Mouse (Mus musculus) heart, embryonic 11.5 days (tissue): ENCODE measurements at regions not wholly inside any gene's neighbourhood (a gene's known extent, or its start where the extent isn't known, plus 50 kb on each side); places are given as distances from the start of the nearest gene placed in this dataset.

ENCODE experiments used
- ATAC-seq: fragments of 200-750 bp; cut with Nextera tagmentation; replicated peaks from 2 replicates; pipeline ENCODE4 v1.8.0; 2017; ENCODE audit warnings: moderate library complexity; ENCODE audit not compliant: insufficient number of reproducible peaks, low FRiP score, low TSS enrichment
- H3K27ac ChIP-seq: fragments of 300-500 bp; sonication (generic); 2 replicates; pipeline ENCODE4 v1.5.1; 2014; ENCODE audit warnings: mild to moderate bottlenecking, low read depth, low read length
- H3K27me3 ChIP-seq: fragments of 300-500 bp; sonication (generic); 2 replicates; pipeline ENCODE4 v1.6.1; 2014; ENCODE audit warnings: mild to moderate bottlenecking, low read length, mixed read lengths; ENCODE audit not compliant: control insufficient read depth, insufficient read depth
- H3K36me3 ChIP-seq: fragments of 300-500 bp; sonication (generic); 2 replicates; pipeline ENCODE4 v1.6.1; 2014; ENCODE audit warnings: mild to moderate bottlenecking, low read length, moderate library complexity, mixed read lengths; ENCODE audit not compliant: control insufficient read depth, insufficient read depth
- H3K4me1 ChIP-seq: fragments of 300-500 bp; sonication (generic); 2 replicates; pipeline ENCODE4 v1.6.1; 2014; ENCODE audit warnings: low read length; ENCODE audit not compliant: control insufficient read depth, insufficient read depth
- H3K4me2 ChIP-seq: fragments of 300-500 bp; sonication (generic); 2 replicates; pipeline ENCODE4 v1.6.1; 2014; ENCODE audit warnings: mild to moderate bottlenecking, moderate library complexity
- H3K4me3 ChIP-seq: fragments of 300-500 bp; sonication (generic); 2 replicates; pipeline ENCODE4 v1.5.1; 2014; ENCODE audit warnings: low read depth, low read length
- H3K9ac ChIP-seq: fragments of 300-500 bp; sonication (generic); 2 replicates; pipeline ENCODE4 v1.6.1; 2014; ENCODE audit warnings: mild to moderate bottlenecking, low read depth, low read length, moderate library complexity
- H3K9me3 ChIP-seq: fragments of 300-500 bp; sonication (generic); replicated peaks from 2 replicates; pipeline ENCODE4 v1.6.1; 2016; ENCODE audit warnings: low read length; ENCODE audit not compliant: control insufficient read depth
- WGBS: fragments of 180-500 bp; shearing (Covaris S2); extraction: QIAGEN DNeasy Blood & Tissue Kit; methylation state at CpG from one replicate; pipeline ENCODE4 v1.1.7; 2014; ENCODE audit not compliant: insufficient replicate concordance; 5-methylcytosine and 5-hydroxymethylcytosine counted together

DNA sequence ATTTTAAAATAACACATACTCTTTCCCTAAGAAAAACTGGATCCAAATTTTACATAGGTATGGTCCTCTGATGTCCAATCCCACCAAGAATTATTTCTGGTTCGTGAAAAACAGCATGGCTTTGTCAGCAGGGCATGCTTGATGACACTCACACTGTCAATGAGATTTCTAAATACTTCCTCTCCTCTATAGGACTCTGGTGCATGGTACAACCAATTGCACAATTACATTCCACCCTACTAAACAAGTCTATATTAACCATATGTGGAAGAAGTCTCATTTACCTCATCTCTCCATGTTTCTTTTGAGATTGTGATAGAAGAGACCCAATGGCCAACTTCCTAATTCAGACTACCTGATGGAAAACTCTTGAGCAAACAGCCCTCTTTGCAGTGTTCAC is 81.2 kb upstream of the Elmo1 start:
- H3K4me2 ChIP-seq = no peak overlapping the region
- H3K9ac ChIP-seq = no peak overlapping the region
- H3K36me3 ChIP-seq = no peaks in the 10 kb centered on the region
- no peak for ATAC-seq
- H3K4me3 ChIP-seq = no peak overlapping the region
- no peaks in the 10 kb centered on the region for H3K27me3 ChIP-seq
- no peak overlapping the region for H3K27ac ChIP-seq
- no peaks in the 10 kb centered on the region for H3K4me1 ChIP-seq
- WGBS = 72% methylated on average over 1 of the region's 1 CpGs
- no peaks in the 10 kb centered on the region for H3K9me3 ChIP-seq

DNA sequence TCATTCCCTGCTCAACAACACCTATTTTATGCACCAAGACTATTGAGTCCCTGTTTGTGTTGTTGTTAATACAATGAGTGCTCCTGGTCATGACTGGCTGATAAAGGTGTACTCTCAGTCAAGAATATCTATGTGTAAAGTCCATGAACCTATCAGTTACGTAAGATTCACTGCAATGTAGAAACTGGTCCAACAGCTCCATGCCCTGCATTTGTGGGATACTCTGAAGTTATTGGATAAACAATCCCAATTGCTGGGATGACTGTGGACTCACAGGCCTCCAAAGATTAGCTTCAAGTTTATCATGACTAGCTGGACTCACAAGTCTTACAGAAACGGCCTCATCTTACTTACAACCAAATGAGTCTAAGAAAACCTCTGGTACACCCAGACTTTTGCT is 82.8 kb upstream of the Elmo1 start:
- Histone ChIP-seq H3K27me3 (no peaks in the 10 kb centered on the region), H3K4me3 (no peak overlapping the region), H3K4me2 (no peak overlapping the region), H3K36me3 (no peaks in the 10 kb centered on the region), H3K27ac (no peak overlapping the region), H3K9ac (no peak overlapping the region), H3K9me3 (no peaks in the 10 kb centered on the region), H3K4me1 (no peaks in the 10 kb centered on the region)
- ATAC-seq = no peak
- WGBS = 79% methylated on average over 2 of the region's 2 CpGs

DNA sequence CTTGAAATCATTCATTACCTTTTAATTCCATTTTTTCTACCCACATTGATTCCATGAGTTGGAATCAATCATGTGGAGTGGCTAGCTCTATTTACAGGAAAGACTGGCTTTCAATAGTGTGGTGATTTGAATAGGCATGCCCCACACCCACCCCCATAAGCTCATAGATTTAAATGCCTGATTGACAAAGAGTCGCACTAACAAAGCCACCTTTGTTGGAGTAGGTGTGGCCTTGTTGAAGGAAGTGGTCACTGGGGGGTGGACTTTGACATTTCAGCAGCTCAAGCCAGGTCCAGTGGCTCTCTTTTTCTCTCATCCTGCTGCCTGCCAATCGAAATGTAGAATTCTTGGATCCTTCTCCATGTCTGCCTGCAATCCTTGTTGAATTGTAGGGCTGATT is 92.8 kb upstream of the Elmo1 start:
- Histone ChIP-seq H3K27me3 (no peaks in the 10 kb centered on the region), H3K9me3 (no peaks in the 10 kb centered on the region), H3K4me1 (no peaks in the 10 kb centered on the region), H3K36me3 (no peaks in the 10 kb centered on the region), H3K9ac (no peak overlapping the region), H3K4me2 (no peak overlapping the region), H3K4me3 (no peak overlapping the region), H3K27ac (no peak overlapping the region)
- no peak for ATAC-seq
- 81% methylated on average over 2 of the region's 2 CpGs for WGBS

DNA sequence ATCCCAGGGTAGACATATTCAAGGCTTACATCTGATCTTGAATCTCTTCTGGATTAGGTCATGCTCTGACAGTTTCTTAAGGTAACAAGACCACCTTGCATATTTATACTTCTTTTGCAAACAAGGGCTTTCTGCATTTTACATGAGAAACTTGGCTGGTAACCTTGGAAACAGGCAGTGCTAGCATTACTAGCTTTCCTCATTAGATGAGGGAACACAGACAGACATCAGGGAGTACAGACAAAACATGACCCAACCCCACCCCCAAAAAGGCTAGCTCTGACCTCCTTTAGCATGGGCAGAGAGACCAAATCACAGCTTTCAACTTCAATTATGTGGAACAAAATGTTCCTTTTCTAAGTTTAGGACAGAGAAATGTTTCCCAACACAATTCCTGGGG is 114.8 kb upstream of the Elmo1 start:
- H3K36me3 ChIP-seq = no peaks in the 10 kb centered on the region
- H3K9ac ChIP-seq = no peak overlapping the region
- no peak overlapping the region for H3K4me3 ChIP-seq
- H3K27me3 ChIP-seq = no peaks in the 10 kb centered on the region
- ATAC-seq = no peak
- no peaks in the 10 kb centered on the region for H3K9me3 ChIP-seq
- no peaks in the 10 kb centered on the region for H3K4me1 ChIP-seq
- no peak overlapping the region for H3K27ac ChIP-seq
- no peak overlapping the region for H3K4me2 ChIP-seq

DNA sequence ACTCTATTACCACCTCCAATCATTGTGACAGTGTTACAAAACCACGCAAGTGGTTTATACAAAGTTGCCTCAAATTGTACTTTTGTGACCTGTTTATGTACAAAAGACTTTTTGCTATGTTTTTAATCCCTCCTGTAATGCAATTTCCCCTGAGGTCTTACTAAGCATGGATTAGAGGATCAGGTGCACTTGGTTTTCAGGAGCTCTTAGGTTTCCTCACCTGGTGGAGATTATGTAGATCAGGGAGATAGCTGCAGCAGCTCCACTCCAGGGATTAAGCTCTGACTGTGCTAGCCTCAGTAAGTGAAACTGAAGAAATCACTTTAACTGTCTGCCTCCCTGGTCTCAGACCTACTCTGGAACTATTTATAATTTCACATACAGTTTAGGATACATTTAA is 123.8 kb upstream of the Elmo1 start:
- WGBS = 87% methylated on average over 1 of the region's 1 CpGs
- Histone ChIP-seq H3K4me1 (no peaks in the 10 kb centered on the region), H3K9ac (no peak overlapping the region), H3K4me3 (no peak overlapping the region), H3K36me3 (no peaks in the 10 kb centered on the region), H3K9me3 (no peaks in the 10 kb centered on the region), H3K27me3 (no peaks in the 10 kb centered on the region), H3K27ac (no peak overlapping the region), H3K4me2 (no peak overlapping the region)
- ATAC-seq = no peak

DNA sequence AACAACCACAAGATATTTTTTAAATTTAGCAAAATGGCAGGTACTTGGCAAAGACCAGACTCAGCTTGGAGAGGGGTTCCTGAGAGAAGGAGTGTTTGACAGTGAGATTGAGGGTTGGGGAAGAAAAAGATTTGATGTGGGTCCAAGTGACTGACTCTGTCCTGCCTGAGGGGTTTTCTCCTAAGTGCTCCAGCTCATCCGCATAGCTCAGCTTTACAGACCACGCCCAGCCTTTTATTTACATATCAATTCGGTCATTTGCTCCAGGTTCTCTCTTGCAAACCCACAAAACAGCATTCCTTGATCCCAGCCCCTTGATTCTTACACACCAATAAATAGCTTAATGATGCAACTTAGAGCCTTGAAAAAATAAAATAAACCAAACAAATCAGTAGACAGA is 127.4 kb upstream of the Elmo1 start:
- Histone ChIP-seq H3K36me3 (no peaks in the 10 kb centered on the region), H3K9me3 (no peaks in the 10 kb centered on the region), H3K4me2 (no peak overlapping the region), H3K4me3 (no peak overlapping the region), H3K4me1 (no peaks in the 10 kb centered on the region), H3K27ac (no peak overlapping the region), H3K27me3 (no peaks in the 10 kb centered on the region), H3K9ac (no peak overlapping the region)
- WGBS = 55% methylated on average over 3 of the region's 3 CpGs
- no peak for ATAC-seq

DNA sequence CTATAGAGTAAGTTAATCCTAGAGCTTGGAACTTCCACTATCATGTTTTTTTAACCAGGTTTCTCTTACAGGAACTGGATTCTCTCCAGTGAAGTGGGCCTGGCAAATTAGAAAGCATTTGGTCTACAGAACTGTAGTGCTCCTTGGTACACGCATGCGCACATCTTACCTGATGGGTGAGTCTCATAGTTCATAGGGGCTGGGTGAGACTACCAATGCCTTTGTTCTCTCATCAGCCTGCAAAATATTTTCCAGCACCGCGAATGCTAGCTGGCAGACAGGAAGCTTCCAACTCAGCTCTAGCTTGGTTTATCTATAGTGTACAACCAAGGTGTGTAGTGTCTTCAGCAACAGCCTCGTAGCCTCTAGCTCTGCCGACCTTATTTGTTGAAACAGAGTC is 104.7 kb upstream of the Gpr141 start:
- Histone ChIP-seq H3K4me3 (no peak overlapping the region), H3K9me3 (no peaks in the 10 kb centered on the region), H3K27ac (no peak overlapping the region), H3K36me3 (no peaks in the 10 kb centered on the region), H3K9ac (no peak overlapping the region), H3K4me1 (no peaks in the 10 kb centered on the region), H3K4me2 (no peak overlapping the region), H3K27me3 (no peaks in the 10 kb centered on the region)
- WGBS = 86% methylated on average over 6 of the region's 6 CpGs
- ATAC-seq = no peak

DNA sequence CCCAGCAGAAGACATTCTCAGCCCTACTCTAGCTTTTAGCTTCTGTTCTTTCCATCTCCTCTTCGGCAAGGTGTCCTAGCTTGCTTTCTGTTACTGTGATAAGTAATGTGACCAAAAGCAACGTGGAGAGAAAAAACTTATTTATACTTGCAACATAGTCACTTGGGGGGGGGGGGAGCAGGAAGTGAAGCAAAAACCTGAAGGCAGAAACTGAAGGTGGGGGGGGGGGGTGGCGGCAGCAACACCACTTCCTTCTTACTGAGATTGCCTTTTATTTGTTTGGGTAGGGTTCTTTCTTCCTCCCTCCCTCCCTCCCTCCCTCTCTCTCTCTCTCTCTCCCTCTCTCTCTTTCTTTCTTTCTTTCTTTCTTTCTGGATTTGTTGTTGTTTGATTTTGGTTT is 103.8 kb upstream of the Gpr141 start:
- no peaks in the 10 kb centered on the region for H3K4me1 ChIP-seq
- no peak overlapping the region for H3K4me2 ChIP-seq
- H3K36me3 ChIP-seq = no peaks in the 10 kb centered on the region
- H3K9me3 ChIP-seq = no peaks in the 10 kb centered on the region
- WGBS = 77% methylated on average over 2 of the region's 3 CpGs
- ATAC-seq = no peak
- H3K27ac ChIP-seq = no peak overlapping the region
- no peak overlapping the region for H3K4me3 ChIP-seq
- no peak overlapping the region for H3K9ac ChIP-seq
- no peaks in the 10 kb centered on the region for H3K27me3 ChIP-seq

DNA sequence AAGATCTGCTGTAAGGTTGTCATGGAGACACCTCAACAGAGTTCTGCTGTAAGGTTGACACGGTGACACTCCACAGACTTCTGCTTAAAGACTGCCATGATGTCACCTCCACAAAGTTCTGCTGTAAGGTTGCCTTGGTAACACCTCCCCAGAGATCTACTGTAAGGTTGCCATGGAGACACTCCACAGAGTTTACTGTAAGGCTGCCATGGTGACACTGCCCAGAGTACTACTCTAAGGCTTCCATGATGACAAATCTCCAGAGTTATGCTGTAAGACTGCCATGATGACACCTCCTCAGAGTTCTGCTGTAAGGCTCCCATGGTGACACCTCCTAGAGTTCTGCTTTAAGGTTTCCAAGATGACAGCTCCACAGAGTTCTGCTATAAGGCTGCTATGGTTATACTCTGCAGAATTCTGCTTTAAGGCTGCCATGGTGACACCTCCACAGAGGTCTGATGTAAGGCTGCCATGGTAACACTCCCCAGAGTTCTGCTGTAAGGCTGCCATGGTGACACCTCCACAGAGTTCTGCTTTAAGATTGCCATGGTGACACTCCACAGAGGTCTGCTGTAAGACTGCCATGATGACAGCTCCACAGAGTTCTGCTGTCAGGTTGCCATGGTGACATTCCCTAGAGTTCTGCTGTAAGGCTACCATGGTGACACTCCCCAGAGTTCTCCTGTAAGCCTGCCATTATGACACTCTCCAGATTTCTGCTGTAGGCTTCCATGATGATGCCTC is 97.2 kb upstream of the Gpr141 start:
- no peaks in the 10 kb centered on the region for H3K4me1 ChIP-seq
- H3K4me3 ChIP-seq = no peak overlapping the region
- WGBS = 63% methylated on average over 1 of the region's 1 CpGs
- H3K9ac ChIP-seq = no peak overlapping the region
- no peaks in the 10 kb centered on the region for H3K36me3 ChIP-seq
- H3K4me2 ChIP-seq = no peak overlapping the region
- ATAC-seq = peak; percentile 31; the same call in 1 of the 2 replicates
- H3K27ac ChIP-seq = no peak overlapping the region
- no peaks in the 10 kb centered on the region for H3K9me3 ChIP-seq
- H3K27me3 ChIP-seq = no peaks in the 10 kb centered on the region
